Mouse (Mus musculus) heart, embryonic 10.5 days (tissue): ENCODE results near the gene Tmem191c. TPM values are rescaled to one million over a fixed set of nuclear protein-coding genes. Genes with fewer than 3 reads are reported as not detected.
A peak's percentile ranks its signal among the peaks of the same experiment; 100 is the strongest.

ENCODE experiments used
- DNase-seq: peaks from one replicate; pipeline ENCODE4 v3.0.0-alpha.2; 2017; ENCODE audit warnings: low spot score
- H3K27ac ChIP-seq: fragments of 300-500 bp; sonication (generic); 2 replicates; pipeline ENCODE4 v1.5.1; 2016; ENCODE audit warnings: mild to moderate bottlenecking
- H3K27me3 ChIP-seq: fragments of 300-500 bp; sonication (generic); 2 replicates; pipeline ENCODE4 v1.6.1; 2016; ENCODE audit warnings: mild to moderate bottlenecking; ENCODE audit not compliant: poor library complexity, insufficient read depth, severe bottlenecking
- H3K36me3 ChIP-seq: fragments of 300-500 bp; sonication (generic); 2 replicates; pipeline ENCODE4 v1.6.1; 2016; ENCODE audit warnings: mild to moderate bottlenecking, moderate library complexity
- H3K4me1 ChIP-seq: fragments of 300-500 bp; sonication (generic); 2 replicates; pipeline ENCODE4 v1.6.1; 2016; ENCODE audit warnings: mild to moderate bottlenecking
- H3K4me3 ChIP-seq: fragments of 300-500 bp; sonication (generic); 2 replicates; pipeline ENCODE4 v1.5.1; 2016; ENCODE audit warnings: mild to moderate bottlenecking, moderate library complexity
- H3K9me3 ChIP-seq: fragments of 300-500 bp; sonication (generic); 2 replicates; pipeline ENCODE4 v1.6.1; 2016; ENCODE audit warnings: mild to moderate bottlenecking, moderate library complexity
- WGBS: fragments of 180-500 bp; shearing (Covaris S2); methylation state at CpG from one replicate; pipeline ENCODE4 v1.1.7; 2016; 5-methylcytosine and 5-hydroxymethylcytosine counted together
- polyA plus RNA-seq: library from polyadenylated mRNA; unstranded; fragments of >200 nt; fragmentation: Nextera tagmentation; extraction: Ambion mirVana; gene quantifications from 2 replicates; pipeline ENCODE4 v1.2.1, GENCODE M21; 2016

The Tmem191c gene
- polyA plus RNA-seq, 1 experiment from 2014 or later: 7.7 TPM

DNA sequence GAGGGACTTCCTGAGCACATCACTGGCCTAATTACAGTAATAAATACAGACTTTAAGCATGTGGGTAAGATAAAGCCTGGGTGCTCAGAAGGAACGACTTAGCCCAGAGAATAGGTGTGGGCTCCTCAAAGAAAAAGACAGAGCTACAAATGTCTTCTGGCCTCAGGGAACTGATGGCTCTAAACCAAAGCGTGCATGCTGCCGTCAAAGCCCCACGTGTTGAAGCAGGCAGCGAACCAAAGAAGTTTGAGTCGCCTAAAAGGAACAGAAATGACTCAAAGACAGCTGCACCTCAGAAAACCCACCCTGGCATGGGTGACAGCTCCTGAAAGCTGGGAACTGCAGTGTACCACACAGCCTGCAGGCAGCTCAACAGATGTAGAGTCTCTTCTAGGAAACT, 4.0 kb upstream of the Tmem191c start:
- no peak overlapping the region for H3K27ac ChIP-seq
- H3K4me1 ChIP-seq: peaks cover 10% of the 10 kb centered on the region
- H3K4me3 ChIP-seq: no peak overlapping the region
- H3K27me3 ChIP-seq: peaks cover 10% of the 10 kb centered on the region
- no peak for DNase-seq
- no peaks in the 10 kb centered on the region for H3K9me3 ChIP-seq
- 76% methylated on average over 6 of the region's 6 CpGs for WGBS
- no peaks in the 10 kb centered on the region for H3K36me3 ChIP-seq

- peak overlapping the region; percentile 80 for H3K27ac ChIP-seq
- under 1% methylated on average over 62 of the region's 62 CpGs for WGBS
- H3K36me3 ChIP-seq: peaks cover 26% of the 10 kb centered on the region
- H3K27me3 ChIP-seq: peaks cover 42% of the 10 kb centered on the region
- H3K4me3 ChIP-seq: peak overlapping the region; percentile 74
- DNase-seq: peak; percentile 96
- H3K9me3 ChIP-seq: no peaks in the 10 kb centered on the region
- H3K4me1 ChIP-seq: peaks cover 21% of the 10 kb centered on the region
Measured at GRCm38 (mm10) chr16:17276164-17277151, 581 bp downstream of the Tmem191c start.

- H3K27me3 ChIP-seq: peaks cover 42% of the 10 kb centered on the region
- peaks cover 38% of the 10 kb centered on the region for H3K36me3 ChIP-seq
- peak overlapping the region; percentile 74 for H3K4me3 ChIP-seq
- peaks cover 21% of the 10 kb centered on the region for H3K4me1 ChIP-seq
- H3K9me3 ChIP-seq: no peaks in the 10 kb centered on the region
- no peak overlapping the region for H3K27ac ChIP-seq
- DNase-seq: no peak
- WGBS: 2% methylated on average over 61 of the region's 61 CpGs
Measured at GRCm38 (mm10) chr16:17277342-17278211, 1.7 kb downstream of the Tmem191c start.

GRCm38 (mm10) chr16:17280471-17280870, 4.6 kb downstream of the Tmem191c start:
- DNase-seq: no peak
- Histone ChIP-seq H3K4me1 (peaks cover 25% of the 10 kb centered on the region), H3K27ac (no peak overlapping the region), H3K9me3 (no peaks in the 10 kb centered on the region), H3K4me3 (no peak overlapping the region), H3K27me3 (peaks cover 36% of the 10 kb centered on the region), H3K36me3 (peaks cover 65% of the 10 kb centered on the region)
- 85% methylated on average over 11 of the region's 11 CpGs for whole genome bisulfite sequencing

- 71% methylated on average over 6 of the region's 6 CpGs for WGBS
- Histone ChIP-seq H3K27me3 (peaks cover 19% of the 10 kb centered on the region), H3K4me1 (peaks cover 5% of the 10 kb centered on the region), H3K9me3 (no peaks in the 10 kb centered on the region), H3K36me3 (peaks cover 84% of the 10 kb centered on the region), H3K4me3 (no peak overlapping the region), H3K27ac (no peak overlapping the region)
- no peak for DNase-seq
Measured at GRCm38 (mm10) chr16:17283151-17283550, 7.3 kb downstream of the Tmem191c start.

DNA sequence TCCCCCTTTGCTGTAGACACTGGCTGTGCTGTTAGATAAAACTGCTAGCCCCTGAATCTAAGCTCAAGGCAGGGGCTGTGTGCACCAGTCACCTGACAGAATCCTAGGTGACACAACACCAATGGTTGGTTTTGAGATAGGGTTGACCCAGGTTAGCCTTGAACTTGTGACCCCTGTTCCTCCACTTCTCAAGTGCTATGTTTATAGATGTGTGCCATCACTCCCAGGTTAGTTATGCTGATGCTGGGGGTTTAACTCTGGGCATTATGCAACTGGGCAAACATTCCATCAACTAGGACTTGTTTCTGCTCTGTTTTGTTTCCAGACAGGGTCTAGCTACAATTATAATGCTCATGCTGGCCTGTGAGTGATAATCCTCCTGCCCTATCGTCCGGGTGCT, 11.2 kb downstream of the Tmem191c start:
- Histone ChIP-seq H3K4me1 (0 out of 2 replicates have a peak, but pooled peaks cover 4% of the 10 kb centered on the region), H3K4me3 (no peak overlapping the region), H3K9me3 (no peaks in the 10 kb centered on the region), H3K36me3 (peaks cover 81% of the 10 kb centered on the region), H3K27me3 (no peaks in the 10 kb centered on the region), H3K27ac (no peak overlapping the region)
- whole genome bisulfite sequencing: 84% methylated on average over 2 of the region's 2 CpGs
- no peak for DNase-seq

DNA sequence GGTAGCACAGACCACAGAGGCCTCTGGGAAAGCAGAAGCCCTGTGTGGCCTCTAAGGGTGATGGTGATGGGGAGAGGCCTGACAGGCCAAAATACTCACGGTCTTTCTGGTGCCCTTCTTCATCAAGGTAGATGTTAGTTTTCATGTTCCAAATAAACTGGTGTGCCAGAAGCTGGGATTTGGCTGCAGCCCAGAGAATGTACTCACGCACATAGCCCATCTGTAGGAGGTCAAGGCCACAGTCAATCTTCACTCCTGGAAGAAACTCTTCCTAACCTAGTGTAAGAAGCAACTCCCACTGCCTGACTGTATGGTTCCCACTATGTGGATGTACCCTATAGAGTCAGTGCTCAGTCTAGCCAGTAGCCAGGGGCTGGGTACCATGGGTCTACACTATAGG, 15.1 kb downstream of the Tmem191c start:
- no peaks in the 10 kb centered on the region for H3K9me3 ChIP-seq
- H3K4me3 ChIP-seq: no peak overlapping the region
- H3K27ac ChIP-seq: no peak overlapping the region
- no peaks in the 10 kb centered on the region for H3K27me3 ChIP-seq
- no peaks in the 10 kb centered on the region for H3K4me1 ChIP-seq
- H3K36me3 ChIP-seq: peaks cover 68% of the 10 kb centered on the region
- WGBS: 95% methylated on average over 2 of the region's 2 CpGs
- DNase-seq: no peak

- H3K27ac ChIP-seq: no peak overlapping the region
- H3K36me3 ChIP-seq: peaks cover 73% of the 10 kb centered on the region
- DNase-seq: no peak
- H3K27me3 ChIP-seq: no peaks in the 10 kb centered on the region
- WGBS: 7% methylated on average over 2 of the region's 2 CpGs
- H3K9me3 ChIP-seq: no peaks in the 10 kb centered on the region
- no peak overlapping the region for H3K4me3 ChIP-seq
- no peaks in the 10 kb centered on the region for H3K4me1 ChIP-seq
Measured at GRCm38 (mm10) chr16:17292751-17293150, 16.9 kb downstream of the Tmem191c start.

- Histone ChIP-seq H3K9me3 (no peaks in the 10 kb centered on the region), H3K27me3 (no peaks in the 10 kb centered on the region), H3K4me1 (no peaks in the 10 kb centered on the region), H3K4me3 (no peak overlapping the region), H3K36me3 (peaks cover 90% of the 10 kb centered on the region), H3K27ac (no peak overlapping the region)
- WGBS: 87% methylated on average over 3 of the region's 3 CpGs
- DNase-seq: no peak
Measured at GRCm38 (mm10) chr16:17300818-17301217, 24.9 kb downstream of the Tmem191c start.

DNA sequence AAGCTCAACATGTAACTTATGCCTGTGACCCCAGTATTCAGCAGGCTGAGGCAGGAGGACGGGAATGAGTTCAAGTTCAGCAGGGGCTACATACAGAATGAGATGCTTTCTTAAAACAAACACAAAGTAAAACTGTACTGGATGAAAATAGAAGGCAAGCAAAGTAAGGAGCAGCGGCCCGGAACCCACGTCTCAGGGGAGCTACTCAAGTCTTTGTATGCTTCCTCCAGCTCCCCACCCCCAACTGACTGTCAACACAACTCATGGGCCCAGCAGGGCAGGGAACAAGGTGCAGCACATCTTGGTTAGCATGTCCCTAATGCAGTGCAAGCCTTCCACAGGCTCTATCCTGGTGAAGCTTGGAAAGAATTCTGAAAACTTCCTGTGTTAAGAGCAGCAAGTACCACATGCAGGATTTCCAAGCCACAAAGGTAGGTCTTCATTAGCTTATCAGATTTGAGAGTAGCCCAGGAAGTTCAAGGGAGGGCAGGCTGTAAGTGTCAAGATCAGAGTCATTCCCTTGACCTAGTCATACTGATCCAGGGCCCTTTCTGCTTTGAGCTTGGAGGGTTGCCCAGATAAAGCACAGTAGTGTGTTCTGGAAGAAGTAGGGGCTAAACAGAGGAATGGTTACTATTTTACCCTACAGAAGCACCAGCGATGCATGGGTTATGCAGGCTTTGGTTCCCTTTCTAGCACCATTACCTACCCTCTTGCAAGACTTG, 27.8 kb downstream of the Tmem191c start:
- Histone ChIP-seq H3K36me3 (peaks cover 86% of the 10 kb centered on the region), H3K27ac (no peak overlapping the region), H3K27me3 (no peaks in the 10 kb centered on the region), H3K4me1 (no peaks in the 10 kb centered on the region), H3K4me3 (no peak overlapping the region), H3K9me3 (no peaks in the 10 kb centered on the region)
- no peak for DNase-seq
- WGBS: 83% methylated on average over 5 of the region's 5 CpGs

- no peaks in the 10 kb centered on the region for H3K9me3 ChIP-seq
- DNase-seq: no peak
- no peak overlapping the region for H3K4me3 ChIP-seq
- H3K4me1 ChIP-seq: no peaks in the 10 kb centered on the region
- H3K36me3 ChIP-seq: peaks cover 88% of the 10 kb centered on the region
- H3K27ac ChIP-seq: no peak overlapping the region
- H3K27me3 ChIP-seq: no peaks in the 10 kb centered on the region
- WGBS: 91% methylated on average over 5 of the region's 5 CpGs
Measured at GRCm38 (mm10) chr16:17307461-17307860, 31.6 kb downstream of the Tmem191c start.

DNA sequence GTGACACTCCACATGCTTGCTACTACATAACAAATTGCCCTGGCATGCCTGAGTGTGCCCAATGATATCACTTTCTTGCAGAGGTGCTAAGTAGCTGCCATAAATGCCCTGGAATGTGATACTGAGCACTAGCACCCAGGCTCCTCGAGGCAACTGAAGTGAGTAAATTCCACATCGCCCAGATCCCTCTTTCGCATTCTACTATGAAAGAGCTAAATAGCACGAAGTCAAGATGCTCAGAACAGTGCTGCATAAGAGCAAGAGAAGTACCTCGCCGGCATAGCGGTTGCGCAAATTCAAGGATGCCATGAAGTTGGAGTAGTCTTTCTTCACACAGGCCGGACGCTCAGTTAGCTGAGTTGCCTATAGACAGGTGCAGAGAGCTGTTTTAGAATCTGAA, 33.2 kb downstream of the Tmem191c start:
- H3K4me3 ChIP-seq: no peak overlapping the region
- peaks cover 88% of the 10 kb centered on the region for H3K36me3 ChIP-seq
- WGBS: 90% methylated on average over 10 of the region's 10 CpGs
- no peaks in the 10 kb centered on the region for H3K4me1 ChIP-seq
- H3K27ac ChIP-seq: no peak overlapping the region
- H3K9me3 ChIP-seq: no peaks in the 10 kb centered on the region
- DNase-seq: no peak
- H3K27me3 ChIP-seq: no peaks in the 10 kb centered on the region
